Mouse (Mus musculus): Measurements from ENCODE around the gene Mrps9.
A peak's percentile ranks its signal among the peaks of the same experiment; 100 is the strongest.

Gene Mrps9

DNA sequence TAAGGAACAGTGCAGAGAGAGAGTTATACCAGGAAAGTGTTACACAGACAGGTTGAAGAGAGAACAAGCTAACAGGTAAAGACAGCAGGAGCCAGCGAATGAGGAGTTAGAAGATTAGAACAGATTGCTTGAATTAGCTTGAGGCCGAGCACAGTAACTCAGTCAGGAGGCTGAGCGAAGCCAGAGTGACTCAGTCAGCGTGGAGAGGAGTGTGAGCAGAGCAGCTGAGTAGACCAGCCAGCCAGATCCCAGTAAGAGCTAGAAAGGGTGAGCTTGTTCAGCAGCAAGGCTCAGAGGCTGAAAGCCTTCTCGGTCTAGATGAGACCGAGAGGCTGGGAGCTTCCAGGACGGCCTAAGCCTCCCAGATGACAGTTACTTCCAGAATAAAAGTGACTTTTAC lies 55.7 kb downstream of the Mrps9 start:
- no peak for DNase-seq (ENCODE audit: low spot score)

DNA sequence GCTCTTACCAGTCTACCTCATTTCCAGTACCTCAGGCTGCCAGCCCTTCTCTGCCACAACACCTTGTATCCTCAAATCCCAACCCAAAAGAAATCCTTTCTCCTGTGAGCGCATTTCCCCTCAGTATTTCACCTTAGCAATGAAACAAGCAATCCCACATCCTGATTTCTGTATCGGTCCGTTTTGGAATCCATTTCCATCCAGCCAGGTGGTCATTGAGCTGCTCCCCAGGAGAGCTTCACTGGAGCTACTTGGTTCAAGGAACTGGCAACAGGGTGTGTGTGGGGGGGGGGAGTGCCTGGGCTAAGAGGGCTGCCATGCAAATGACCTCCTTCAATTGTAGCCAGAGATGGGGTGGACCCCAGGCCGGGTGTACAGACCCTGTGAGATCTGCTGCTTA lies 56.1 kb downstream of the Mrps9 start:
- no peak for DNase-seq (ENCODE audit: low spot score)

DNA sequence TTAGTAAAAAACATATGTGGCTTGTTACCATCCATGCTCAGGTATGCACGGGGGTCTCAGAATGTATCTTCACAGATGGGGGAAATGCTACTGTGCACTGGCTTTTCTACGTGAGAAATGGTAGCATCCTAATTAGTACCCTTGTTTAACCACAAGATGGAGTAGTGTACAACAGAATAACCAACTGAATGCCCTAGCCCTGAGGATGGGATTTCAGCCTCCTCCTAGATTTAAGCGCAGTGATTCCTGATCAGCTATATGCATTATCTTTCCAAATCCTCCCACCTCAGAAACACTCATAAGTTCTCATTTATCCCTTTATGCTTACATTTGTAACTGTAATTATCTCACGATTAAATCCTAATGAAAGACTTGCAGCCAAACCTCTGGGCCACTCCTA lies 64.0 kb downstream of the Mrps9 start:
- peak; percentile 41 for DNase-seq (ENCODE audit: low spot score)

DNA sequence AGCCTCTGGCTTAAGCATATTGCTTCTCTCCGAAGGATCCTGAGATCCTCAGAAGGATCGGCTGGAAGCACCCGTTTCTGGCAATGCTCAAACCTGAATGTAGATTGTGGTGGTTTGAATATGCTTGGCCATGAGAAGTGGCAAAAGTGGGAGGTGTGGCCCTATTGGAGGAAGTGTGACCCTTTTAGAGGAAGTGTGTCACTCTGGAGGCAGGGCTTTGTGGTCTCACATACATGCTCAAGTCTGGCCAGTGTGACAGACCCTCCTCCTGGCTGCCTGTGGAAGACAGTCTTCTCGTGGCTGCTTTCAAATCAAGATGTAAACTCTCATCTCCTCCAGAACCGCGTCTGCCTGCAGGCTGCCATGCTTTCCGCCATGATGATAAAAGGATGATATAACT lies 65.7 kb downstream of the Mrps9 start:
- no peak for DNase-seq (ENCODE audit: low spot score)

DNA sequence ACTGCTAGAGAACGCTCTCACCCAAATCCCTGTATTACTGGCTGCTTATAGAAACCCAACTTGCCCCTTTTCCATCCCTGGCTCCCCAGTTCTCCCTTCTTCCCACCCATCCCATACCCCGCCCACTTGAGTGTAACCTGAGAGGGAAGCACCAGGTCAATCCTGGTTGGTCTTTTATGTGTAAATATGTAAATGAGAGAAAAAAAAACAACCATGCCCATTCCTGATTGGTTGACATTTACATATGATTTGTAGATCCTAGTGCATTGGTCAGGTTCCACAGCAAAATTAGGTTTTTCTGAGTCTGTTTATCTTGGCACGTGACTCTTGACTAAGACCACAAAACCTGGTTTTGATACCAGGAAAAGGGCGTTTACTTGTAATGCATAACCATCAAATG lies 66.9 kb downstream of the Mrps9 start:
- DNase-seq (ENCODE audit: low spot score) = no peak

DNA sequence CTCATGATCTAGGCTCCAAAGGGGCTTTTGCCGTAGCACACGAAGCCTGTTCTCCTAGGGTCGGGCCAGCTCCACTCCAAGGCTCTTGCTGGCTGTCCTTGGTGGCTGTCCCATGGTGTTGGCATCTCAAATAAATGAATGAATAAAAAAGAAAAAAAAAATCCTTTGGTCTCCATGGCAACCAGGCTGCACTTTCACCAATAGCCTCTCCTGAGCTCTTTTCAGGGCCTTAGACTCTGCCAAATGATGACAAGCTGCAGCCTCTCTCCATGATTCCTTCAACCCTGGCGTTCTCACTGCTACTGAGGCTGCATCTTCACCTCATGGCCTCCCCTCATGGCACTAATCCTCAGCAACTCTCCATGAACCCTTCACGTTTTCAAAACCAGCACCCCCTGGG lies 72.9 kb downstream of the Mrps9 start:
- no peak for DNase-seq (ENCODE audit: low spot score)

DNA sequence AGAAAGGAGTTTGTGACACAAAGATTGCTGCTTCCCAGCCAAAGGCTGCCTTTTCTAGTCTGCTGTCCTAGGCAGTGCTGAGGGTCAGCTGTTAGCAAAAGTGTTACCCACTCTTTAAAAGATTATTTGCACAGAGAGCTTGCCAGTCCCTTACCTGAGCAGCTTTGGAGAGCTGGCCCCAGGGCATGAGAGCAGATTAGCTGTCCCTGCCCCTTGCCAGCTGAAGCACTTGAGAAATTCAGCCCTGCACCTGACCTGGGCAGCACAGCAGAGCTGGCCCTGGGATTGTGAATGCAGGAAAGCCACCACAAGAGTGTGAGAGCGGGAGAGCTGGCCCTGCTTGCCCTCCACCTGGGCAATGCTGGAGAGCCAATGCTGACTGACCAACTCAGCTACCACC lies 82.6 kb downstream of the Mrps9 start:
- no peak for DNase-seq (ENCODE audit: low spot score)

DNA sequence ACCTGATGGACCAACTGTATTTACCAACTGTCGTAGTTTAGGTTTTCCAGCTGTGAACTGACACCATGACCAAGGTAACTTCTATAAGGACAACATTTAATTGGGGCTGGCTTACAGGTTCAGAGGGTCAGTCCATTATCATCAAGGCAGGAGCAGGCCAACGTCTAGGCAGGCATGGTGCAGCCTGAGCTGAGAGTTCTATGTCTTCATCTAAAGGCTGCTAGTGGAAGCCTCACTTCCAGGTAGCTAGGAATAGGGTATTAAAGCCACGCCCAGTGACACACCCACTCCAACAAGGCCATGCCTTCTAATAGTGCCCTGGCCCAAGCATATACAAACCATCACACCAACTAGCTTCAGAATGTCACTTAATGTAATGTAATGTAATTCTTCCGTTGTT lies 97.5 kb downstream of the Mrps9 start:
- no peak for DNase-seq (ENCODE audit: low spot score)

DNA sequence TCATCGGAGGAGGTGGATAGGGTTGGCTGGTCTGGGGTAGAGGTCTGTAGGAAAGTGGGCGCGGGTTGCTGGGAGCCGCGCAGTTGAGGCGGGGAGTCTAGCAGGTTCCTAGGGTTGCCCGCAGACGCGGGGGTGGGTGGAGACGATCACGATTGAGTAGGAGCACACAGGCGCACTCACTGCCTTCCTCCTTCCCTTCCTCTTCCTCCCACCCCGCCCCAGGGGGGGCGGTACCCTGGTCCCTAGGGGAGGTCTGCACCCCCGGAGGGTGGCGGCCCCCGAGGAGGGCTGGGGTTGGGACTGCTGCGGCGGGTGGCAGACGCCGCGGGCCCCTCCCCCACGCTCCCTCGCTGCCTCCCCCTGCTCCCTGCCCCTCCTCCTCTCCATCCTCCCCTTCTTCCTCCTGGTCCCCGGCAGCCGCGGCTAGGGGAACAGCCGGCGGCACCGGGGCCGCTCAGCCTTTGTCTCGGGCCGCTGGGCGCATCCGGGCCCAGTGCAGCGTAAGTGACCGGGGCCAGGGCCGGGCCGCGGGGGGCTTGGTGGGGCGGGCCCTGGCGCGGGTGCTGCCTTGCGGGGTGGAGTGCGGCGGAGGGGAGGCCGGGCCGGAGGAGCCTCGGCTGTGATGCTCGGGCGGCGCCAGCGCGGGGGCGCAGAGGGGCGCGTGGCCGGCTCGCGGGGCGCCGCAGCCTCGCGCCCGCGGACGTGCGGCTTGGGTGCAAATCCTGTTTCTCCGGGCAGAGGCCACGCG lies 101.9 kb downstream of the Mrps9 start, which contains the start of gene Gpr45:
Gene Gpr45, plus strand, starts transcription at position 139 of the 748 bp plus-strand sequence.
- DNase-seq (ENCODE audit: low spot score) = no peak

DNA sequence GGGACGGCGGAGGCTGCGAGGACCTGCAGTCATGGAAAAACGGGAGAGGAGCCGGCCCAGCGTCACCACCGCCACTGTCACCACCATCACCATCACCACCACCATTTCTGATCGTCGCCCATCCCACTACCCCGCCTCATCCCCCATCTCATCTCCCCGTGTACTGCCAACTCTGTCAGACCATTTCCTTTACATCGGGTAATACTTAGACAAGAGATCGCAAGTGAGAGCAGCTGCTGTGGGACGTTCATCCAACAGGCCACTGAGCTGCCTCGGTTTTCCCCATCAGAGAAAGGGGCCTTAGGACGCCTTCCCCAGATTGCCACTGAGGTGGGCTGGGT lies 102.4 kb downstream of the Mrps9 start:
- DNase-seq (ENCODE audit: low spot score) = no peak
